Comparison of ENCODE assay signal across 8 mouse cellular contexts in genomic region chr4:126096464-126097111, GRCm38 (mm10). TPM values are rescaled to one million over a fixed set of nuclear protein-coding genes. Genes with fewer than 3 reads are reported as not detected.
DNase-seq lines count a peak whose midpoint lies in the region; ATAC-seq and TF ChIP-seq lines count a peak whose summit lies in the region.

Gene Lsm10, plus strand, starts transcription at chr4:126096623.

- peak within 1 kb of the TSS; percentile 62 for H3K4me2 ChIP-seq in embryonic facial prominence, embryonic 15.5 days (replicated peaks)
- peak within 1 kb of the TSS; percentile 64 for H3K4me2 ChIP-seq in kidney, embryonic 14.5 days (replicated peaks; ENCODE audit: low read depth, low read length)
- H3K4me2 ChIP-seq in limb, embryonic 15.5 days, result peak within 1 kb of the TSS; percentile 51

- peaks cover 2% of the 10 kb centered on the region; the same call in 1 of the 2 replicates for H3K4me1 ChIP-seq in bone marrow, adult 2 months (ENCODE audit: control insufficient read depth, insufficient read depth, low read length)
- H3K4me1 ChIP-seq in embryonic facial prominence, embryonic 15.5 days, result peaks cover 27% of the 10 kb centered on the region
- H3K4me1 ChIP-seq in kidney, embryonic 14.5 days (ENCODE audit: control insufficient read depth, insufficient read depth, low read length), result no peaks in the 10 kb centered on the region; the same call in 1 of the 2 replicates
- H3K4me1 ChIP-seq in limb, embryonic 15.5 days, result peaks cover 18% of the 10 kb centered on the region; the same call in 1 of the 2 replicates

- peak within 1 kb of the TSS; percentile 73 for H3K4me3 ChIP-seq in bone marrow, adult 2 months (replicated peaks; ENCODE audit: control insufficient read depth, low read depth, low read length)
- H3K4me3 ChIP-seq in embryonic facial prominence, embryonic 15.5 days (replicated peaks), result peak within 1 kb of the TSS; percentile 62
- peak within 1 kb of the TSS; percentile 71 for H3K4me3 ChIP-seq in kidney, embryonic 14.5 days (ENCODE audit: low read length)
- peak within 1 kb of the TSS; percentile 74 for H3K4me3 ChIP-seq in limb, embryonic 15.5 days

- peak; percentile 92; the same call in 1 of the 2 replicates for TF ChIP-seq POLR2A in bone marrow, adult 2 months (IDR thresholded peaks at IDR 0.05; ENCODE audit: borderline replicate concordance, control insufficient read depth, low read depth, low read length)

- peak within 1 kb of the TSS; percentile 66 for H3K9ac ChIP-seq in embryonic facial prominence, embryonic 15.5 days
- peak within 1 kb of the TSS; percentile 69 for H3K9ac ChIP-seq in kidney, embryonic 14.5 days (ENCODE audit: low read depth, low read length)
- H3K9ac ChIP-seq in limb, embryonic 15.5 days, result peak within 1 kb of the TSS; percentile 78

- TF ChIP-seq CTCF in bone marrow, adult 2 months (IDR thresholded peaks at IDR 0.05; ENCODE audit: control insufficient read depth, insufficient read depth, low read length), result peak; percentile 11; the same call in 1 of the 2 replicates

- peak; percentile 97 for ATAC-seq in embryonic facial prominence, embryonic 15.5 days (ENCODE audit: insufficient number of reproducible peaks, low FRiP score, low TSS enrichment, low read depth)
- peak; percentile 98 for ATAC-seq in kidney, embryonic 14.5 days (ENCODE audit: low FRiP score, low TSS enrichment)
- ATAC-seq in limb, embryonic 15.5 days (ENCODE audit: insufficient number of reproducible peaks, low FRiP score, low TSS enrichment, low read depth), result peak; percentile 95

- no peaks in the 10 kb centered on the region for H3K9me3 ChIP-seq in embryonic facial prominence, embryonic 15.5 days (replicated peaks)
- no peaks in the 10 kb centered on the region for H3K9me3 ChIP-seq in kidney, embryonic 14.5 days (ENCODE audit: control insufficient read depth, low read length)
- no peaks in the 10 kb centered on the region for H3K9me3 ChIP-seq in limb, embryonic 15.5 days

- peak; percentile 97 for DNase-seq in 416B (ENCODE audit: low read depth)
- peak; percentile 96 to 97 for DNase-seq in heart, adult 9 months (ENCODE audit: low spot score in 2 of 2)
- DNase-seq in monocyte, adult 2 months (ENCODE audit: low read depth in 1 of 2, low spot score in 2 of 2), result peak; percentile 83 to 89
- DNase-seq in spleen, postnatal 36 days (ENCODE audit: low spot score in 2 of 2), result peak; percentile 96 to 97

- H3K36me3 ChIP-seq in embryonic facial prominence, embryonic 15.5 days, result 0 out of 2 replicates have a peak, but pooled peaks cover 12% of the 10 kb centered on the region
- H3K36me3 ChIP-seq in kidney, embryonic 14.5 days (ENCODE audit: control insufficient read depth, insufficient read depth, low read length), result peaks cover 10% of the 10 kb centered on the region; the same call in 1 of the 2 replicates
- peaks cover 12% of the 10 kb centered on the region for H3K36me3 ChIP-seq in limb, embryonic 15.5 days

- H3K27ac ChIP-seq in bone marrow, adult 2 months (ENCODE audit: control insufficient read depth, insufficient read depth, low read depth, low read length, poor library complexity), result peak within 1 kb of the TSS; percentile 68
- peak within 1 kb of the TSS; percentile 81 for H3K27ac ChIP-seq in embryonic facial prominence, embryonic 15.5 days (replicated peaks)
- peak within 1 kb of the TSS; percentile 24; the same call in 1 of the 2 replicates for H3K27ac ChIP-seq in kidney, embryonic 14.5 days (ENCODE audit: low read depth, low read length)
- peak within 1 kb of the TSS; percentile 87 for H3K27ac ChIP-seq in limb, embryonic 15.5 days

- whole genome bisulfite sequencing in bone marrow, adult 2 months, result under 1% methylated on average over 37 of the region's 37 CpGs
- WGBS in embryonic facial prominence, embryonic 15.5 days, result 5% methylated on average over 36 of the region's 37 CpGs
- WGBS in kidney, embryonic 14.5 days, result 2% methylated on average over 37 of the region's 37 CpGs
- WGBS in limb, embryonic 15.5 days, result 2% methylated on average over 36 of the region's 37 CpGs

- H3K27me3 ChIP-seq in embryonic facial prominence, embryonic 15.5 days, result no peaks in the 10 kb centered on the region
- H3K27me3 ChIP-seq in kidney, embryonic 14.5 days (ENCODE audit: control insufficient read depth, insufficient read depth, low read length), result no peaks in the 10 kb centered on the region
- H3K27me3 ChIP-seq in limb, embryonic 15.5 days, result no peaks in the 10 kb centered on the region

RNA-seq across cellular contexts. Expression of gene Lsm10, which starts in this region (rescaled TPM):
- polyA plus RNA-seq in bone marrow, adult 2 months (2011; ENCODE audit: insufficient read depth, insufficient read length, low replicate concordance, missing spikeins), result 6.6 and 21.2 TPM in 2 replicates
- 55.4 and 60.6 TPM in 2 replicates for polyA plus RNA-seq in embryonic facial prominence, embryonic 15.5 days (2015; fragmentation: Nextera tagmentation; extraction: Ambion mirVana)
- polyA plus RNA-seq in kidney, embryonic 14.5 days (2014; fragmentation: Nextera tagmentation; extraction: Ambion mirVana), result 47.3 and 52.4 TPM in 2 replicates
- 50.1 and 51.2 TPM in 2 replicates for polyA plus RNA-seq in limb, embryonic 15.5 days (2015; fragmentation: Nextera tagmentation; extraction: Ambion mirVana)

Comparison
In these comparisons a context has a peak if more than half of its experiments do, and no peak if none do; other contexts are left out.
1. Peak in every context shown above with its lines: DNase-seq, ATAC-seq, H3K4me3 ChIP-seq and H3K27ac ChIP-seq.
2. H3K27ac ChIP-seq: peak in every context shown above with its lines; median percentile 87 in limb, embryonic 15.5 days; 81 in embryonic facial prominence, embryonic 15.5 days; 68 in bone marrow, adult 2 months; 24 in kidney, embryonic 14.5 days.